Mouse (Mus musculus) midbrain, embryonic 11.5 days (tissue): ENCODE measurements around the gene Ccdc84. TPM values are rescaled to one million over a fixed set of nuclear protein-coding genes. Genes with fewer than 3 reads are reported as not detected.
A peak's percentile ranks its signal among the peaks of the same experiment; 100 is the strongest.
"Not testable (repeated sequence)": the region's sequence is repeated elsewhere in the genome, so short reads cannot be mapped to it uniquely, and the experiment has no call there.

ENCODE experiments used
- ATAC-seq: fragments of 200-750 bp; cut with Nextera tagmentation; 2 replicates; pipeline ENCODE4 v1.8.0; 2017; ENCODE audit warnings: moderate TSS enrichment, moderate library complexity; ENCODE audit not compliant: low FRiP score
- DNase-seq: peaks from one replicate; pipeline ENCODE4 v3.0.0; 2015; ENCODE audit warnings: low spot score; ENCODE audit errors: missing footprints
- H3K27ac ChIP-seq: fragments of 300-500 bp; sonication (generic); 2 replicates; pipeline ENCODE4 v1.5.1; 2014; ENCODE audit warnings: low read depth, low read length
- H3K27me3 ChIP-seq: fragments of 300-500 bp; sonication (generic); 2 replicates; pipeline ENCODE4 v1.6.1; 2014; ENCODE audit warnings: mild to moderate bottlenecking, low read length, moderate library complexity, mixed read lengths; ENCODE audit not compliant: control insufficient read depth, insufficient read depth
- H3K36me3 ChIP-seq: fragments of 300-500 bp; sonication (generic); 2 replicates; pipeline ENCODE4 v1.6.1; 2014; ENCODE audit warnings: mild to moderate bottlenecking, low read length, moderate library complexity, mixed read lengths; ENCODE audit not compliant: control insufficient read depth, insufficient read depth
- H3K4me1 ChIP-seq: fragments of 300-500 bp; sonication (generic); 2 replicates; pipeline ENCODE4 v1.6.1; 2014; ENCODE audit warnings: low read length; ENCODE audit not compliant: control insufficient read depth, insufficient read depth
- H3K4me2 ChIP-seq: fragments of 300-500 bp; sonication (generic); 2 replicates; pipeline ENCODE4 v1.6.1; 2014; ENCODE audit warnings: mild to moderate bottlenecking, moderate library complexity
- H3K4me3 ChIP-seq: fragments of 300-500 bp; sonication (generic); 2 replicates; pipeline ENCODE4 v1.5.1; 2014; ENCODE audit warnings: low read depth, low read length
- H3K9ac ChIP-seq: fragments of 300-500 bp; sonication (generic); 2 replicates; pipeline ENCODE4 v1.6.1; 2014; ENCODE audit warnings: low read length
- H3K9me3 ChIP-seq: fragments of 300-500 bp; sonication (generic); 2 replicates; pipeline ENCODE4 v1.6.1; 2016; ENCODE audit warnings: low read length; ENCODE audit not compliant: control insufficient read depth
- WGBS: fragments of 180-500 bp; shearing (Covaris S2); extraction: QIAGEN DNeasy Blood & Tissue Kit; methylation state at CpG from one replicate; pipeline ENCODE4 v1.1.7; 2014; 5-methylcytosine and 5-hydroxymethylcytosine counted together
- polyA plus RNA-seq: library from polyadenylated mRNA; unstranded; fragments of >200 nt; fragmentation: Nextera tagmentation; extraction: Ambion mirVana; gene quantifications from 2 replicates; pipeline ENCODE4 v1.2.1, GENCODE M21; 2014

Ccdc84 gene
- polyA plus RNA-seq, 1 experiment from 2014 or later, result 31.9 TPM

- no peak for ATAC-seq
- DNase-seq, result no peak
- Histone ChIP-seq H3K4me3 (no peak overlapping the region), H3K27me3 (no peaks in the 10 kb centered on the region), H3K4me2 (no peak overlapping the region), H3K36me3 (no peaks in the 10 kb centered on the region), H3K9ac (no peak overlapping the region), H3K4me1 (no peaks in the 10 kb centered on the region), H3K9me3 (no peaks in the 10 kb centered on the region), H3K27ac (no peak overlapping the region)
- 84% methylated on average over 6 of the region's 6 CpGs for WGBS
Observed at GRCm38 (mm10) chr9:44435747-44436146, 17.4 kb upstream of the Ccdc84 start.

GRCm38 (mm10) chr9:44432577-44433185 is 14.3 kb upstream of the Ccdc84 start:
- ATAC-seq (no peak), DNase-seq (no peak)
- Histone ChIP-seq H3K27me3 (no peaks in the 10 kb centered on the region), H3K9ac (no peak overlapping the region), H3K4me3 (no peak overlapping the region), H3K9me3 (no peaks in the 10 kb centered on the region), H3K36me3 (no peaks in the 10 kb centered on the region), H3K4me2 (no peak overlapping the region), H3K27ac (no peak overlapping the region), H3K4me1 (no peaks in the 10 kb centered on the region)
- WGBS, result 57% methylated on average over 5 of the region's 5 CpGs

GRCm38 (mm10) chr9:44423576-44423975 is 5.2 kb upstream of the Ccdc84 start:
- H3K9ac ChIP-seq, result no peak overlapping the region
- H3K9me3 ChIP-seq, result no peaks in the 10 kb centered on the region
- 83% methylated on average over 4 of the region's 4 CpGs for WGBS
- H3K27ac ChIP-seq, result no peak overlapping the region
- DNase-seq (no peak), ATAC-seq (no peak)
- no peak overlapping the region for H3K4me2 ChIP-seq
- no peaks in the 10 kb centered on the region for H3K36me3 ChIP-seq
- no peaks in the 10 kb centered on the region for H3K27me3 ChIP-seq
- no peak overlapping the region for H3K4me3 ChIP-seq
- H3K4me1 ChIP-seq, result no peaks in the 10 kb centered on the region

GRCm38 (mm10) chr9:44420280-44420898 is 2.0 kb upstream of the Ccdc84 start:
- WGBS, result 81% methylated on average over 5 of the region's 5 CpGs
- ATAC-seq, result no peak
- Histone ChIP-seq H3K36me3 (no peaks in the 10 kb centered on the region), H3K9ac (no peak overlapping the region), H3K9me3 (no peaks in the 10 kb centered on the region), H3K4me3 (no peak overlapping the region), H3K4me2 (no peak overlapping the region), H3K4me1 (peaks cover 8% of the 10 kb centered on the region), H3K27me3 (no peaks in the 10 kb centered on the region), H3K27ac (no peak overlapping the region)
- DNase-seq, result no peak

- DNase-seq, result peak; percentile 35
- not testable (repeated sequence) for ATAC-seq, H3K9me3 ChIP-seq, H3K4me3 ChIP-seq, H3K9ac ChIP-seq, H3K36me3 ChIP-seq, H3K4me1 ChIP-seq, H3K4me2 ChIP-seq, H3K27ac ChIP-seq, H3K27me3 ChIP-seq
- 95% methylated on average over 9 of the region's 9 CpGs for WGBS
Observed at GRCm38 (mm10) chr9:44419730-44420129, 1.4 kb upstream of the Ccdc84 start.

- H3K36me3 ChIP-seq, result peaks cover 3% of the 10 kb centered on the region; the same call in 1 of the 2 replicates
- peak overlapping the region; percentile 50 for H3K27ac ChIP-seq
- peaks cover 8% of the 10 kb centered on the region for H3K4me1 ChIP-seq
- WGBS, result under 1% methylated on average over 38 of the region's 38 CpGs
- H3K4me3 ChIP-seq, result peak overlapping the region; percentile 77
- peak overlapping the region; percentile 80 for H3K9ac ChIP-seq
- peak overlapping the region; percentile 67 for H3K4me2 ChIP-seq
- H3K9me3 ChIP-seq, result no peaks in the 10 kb centered on the region
- peak; percentile 100 for DNase-seq
- peak; percentile 95 for ATAC-seq
- H3K27me3 ChIP-seq, result no peaks in the 10 kb centered on the region
Observed at GRCm38 (mm10) chr9:44417892-44418363, 441 bp downstream of the Ccdc84 start.

GRCm38 (mm10) chr9:44417156-44417891 is 1.0 kb downstream of the Ccdc84 start:
- Histone ChIP-seq H3K4me3 (peak overlapping the region; percentile 77), H3K4me2 (peak overlapping the region; percentile 67), H3K36me3 (peaks cover 3% of the 10 kb centered on the region; the same call in 1 of the 2 replicates), H3K9me3 (no peaks in the 10 kb centered on the region), H3K4me1 (peaks cover 8% of the 10 kb centered on the region), H3K27me3 (no peaks in the 10 kb centered on the region), H3K9ac (peak overlapping the region; percentile 80), H3K27ac (no peak overlapping the region)
- peak; percentile 79 for DNase-seq
- ATAC-seq, result no peak; the same call in 1 of the 2 replicates
- WGBS, result 8% methylated on average over 26 of the region's 26 CpGs

- Histone ChIP-seq H3K9me3 (no peaks in the 10 kb centered on the region), H3K4me1 (peaks cover 9% of the 10 kb centered on the region), H3K9ac (no peak overlapping the region), H3K4me2 (no peak overlapping the region), H3K27me3 (no peaks in the 10 kb centered on the region), H3K4me3 (no peak overlapping the region), H3K36me3 (peaks cover 21% of the 10 kb centered on the region), H3K27ac (no peak overlapping the region)
- DNase-seq (peak; percentile 83), ATAC-seq (no peak)
- WGBS, result 71% methylated on average over 2 of the region's 2 CpGs
Observed at GRCm38 (mm10) chr9:44412781-44413180, 5.6 kb downstream of the Ccdc84 start.

- Histone ChIP-seq H3K4me1 (peaks cover 6% of the 10 kb centered on the region), H3K9me3 (no peaks in the 10 kb centered on the region), H3K36me3 (peaks cover 21% of the 10 kb centered on the region), H3K27me3 (no peaks in the 10 kb centered on the region), H3K9ac (no peak overlapping the region), H3K4me3 (no peak overlapping the region), H3K27ac (no peak overlapping the region), H3K4me2 (no peak overlapping the region)
- DNase-seq (peak; percentile 57), ATAC-seq (no peak)
- WGBS, result 90% methylated on average over 4 of the region's 4 CpGs
Observed at GRCm38 (mm10) chr9:44412306-44412705, 6.1 kb downstream of the Ccdc84 start.
